Mouse (Mus musculus) bone marrow, adult 2 months (tissue): ENCODE measurements around the gene Psap. TPM values are rescaled to one million over a fixed set of nuclear protein-coding genes. Genes with fewer than 3 reads are reported as not detected.

Experiments
- H3K27ac ChIP-seq: fragments of 200-500 bp; 2 replicates; pipeline ENCODE4 v1.5.1; 2012; ENCODE audit warnings: low read depth, mild to moderate bottlenecking, control low read depth, inconsistent platforms, low read length; ENCODE audit not compliant: control insufficient read depth, poor library complexity, insufficient read depth
- H3K4me1 ChIP-seq: fragments of 200-500 bp; 2 replicates; pipeline ENCODE4 v1.6.1; 2011; ENCODE audit warnings: low read length; ENCODE audit not compliant: control insufficient read depth, insufficient read depth
- H3K4me3 ChIP-seq: fragments of 200-500 bp; replicated peaks from 2 replicates; pipeline ENCODE3; 2011; ENCODE audit warnings: mild to moderate bottlenecking, low read depth, low read length, control low read depth; ENCODE audit not compliant: control insufficient read depth
- CTCF ChIP-seq: fragments of 200-500 bp; IDR thresholded peaks from 2 replicates; pipeline ENCODE4 v1.5.1; 2011; ENCODE audit warnings: low read length, control low read depth; ENCODE audit not compliant: control insufficient read depth, insufficient read depth
- POLR2A ChIP-seq: fragments of 200-500 bp; IDR thresholded peaks from 2 replicates; pipeline ENCODE4 v1.6.1; 2011; ENCODE audit warnings: low read depth, mild to moderate bottlenecking, control low read depth, low read length, borderline replicate concordance; ENCODE audit not compliant: control insufficient read depth
- WGBS: fragments of 180-500 bp; shearing (Covaris S2); methylation state at CpG from one replicate; pipeline ENCODE4 v1.1.7; 2018; 5-methylcytosine and 5-hydroxymethylcytosine counted together
- polyA plus RNA-seq: library from polyadenylated mRNA; stranded (reverse); fragments of >200 nt; gene quantifications from 2 replicates; pipeline ENCODE4 v1.2.4, GENCODE M21; 2011; ENCODE audit warnings: low replicate concordance; ENCODE audit not compliant: missing spikeins, insufficient read depth, insufficient read length

The Psap gene
- polyA plus RNA-seq, 1 experiment: 453 TPM

DNA sequence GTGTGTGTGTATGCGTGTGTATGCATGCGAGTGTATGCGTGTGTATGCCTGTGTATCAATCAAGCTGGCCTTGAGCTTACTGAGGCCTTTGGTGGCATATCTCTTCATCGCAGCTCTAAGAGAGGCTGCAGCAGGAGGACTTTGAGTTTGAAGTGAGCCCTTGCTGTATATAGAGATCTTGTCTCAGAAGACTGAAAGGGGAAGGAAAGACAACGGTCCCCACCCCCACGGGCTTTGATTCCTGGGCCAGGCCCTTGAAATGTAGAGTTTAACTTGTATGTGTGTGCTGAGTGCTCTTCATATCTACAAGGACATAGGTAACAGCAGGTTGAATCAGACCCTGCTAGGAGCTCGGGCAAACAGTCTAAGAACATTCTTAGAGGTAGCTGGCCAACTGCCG lies 11.8 kb downstream of the Psap start:
- H3K4me1 ChIP-seq: peaks cover 22% of the 10 kb centered on the region
- no peak overlapping the region for H3K27ac ChIP-seq
- no peak overlapping the region for H3K4me3 ChIP-seq
- 20% methylated on average over 8 of the region's 8 CpGs for WGBS
- TF ChIP-seq POLR2A (no peak), CTCF (no peak)

DNA sequence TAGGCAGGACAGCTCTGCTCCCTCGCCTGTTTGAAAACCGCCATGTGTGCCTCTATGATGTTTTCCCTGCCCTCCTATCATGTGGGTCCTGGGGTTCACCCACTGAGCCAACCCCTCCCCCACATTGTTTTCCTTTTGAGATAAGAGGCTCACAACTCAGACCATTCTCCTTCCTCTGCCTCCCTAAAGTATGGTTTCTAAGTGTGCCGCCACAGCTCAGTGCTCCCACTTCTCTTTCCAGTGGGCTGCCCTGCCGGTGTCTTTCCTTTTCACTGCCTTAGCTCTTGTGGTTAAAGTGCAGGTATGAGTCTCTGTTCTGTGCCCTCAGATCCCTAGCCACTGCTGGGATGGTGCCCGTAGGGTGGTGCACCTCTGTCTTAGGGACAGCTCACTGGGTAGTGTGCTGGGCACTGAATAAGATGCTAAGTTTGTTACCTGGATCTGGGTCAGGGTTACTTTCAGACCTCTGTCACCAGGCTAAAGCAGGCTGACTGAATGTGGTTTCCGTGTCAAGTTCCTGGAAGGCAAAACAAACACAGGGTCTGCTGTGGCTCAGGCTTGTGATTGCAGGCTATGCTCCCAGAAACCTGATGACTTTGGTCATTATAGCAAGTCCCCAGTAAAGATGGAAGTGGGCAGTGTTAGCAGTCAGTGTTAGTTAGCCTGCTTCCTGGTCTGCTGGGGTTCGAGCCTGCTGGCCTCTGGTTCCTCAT lies 12.8 kb downstream of the Psap start:
- TF ChIP-seq POLR2A: no peak
- Histone ChIP-seq H3K4me1 (peaks cover 21% of the 10 kb centered on the region), H3K27ac (0 out of 2 replicates have a peak overlapping the region, but pooled peaks have one; percentile 1), H3K4me3 (no peak overlapping the region)
- WGBS: 17% methylated on average over 7 of the region's 7 CpGs

- Histone ChIP-seq H3K4me1 (peaks cover 19% of the 10 kb centered on the region), H3K27ac (0 out of 2 replicates have a peak overlapping the region, but pooled peaks have one; percentile 1), H3K4me3 (no peak overlapping the region)
- TF ChIP-seq CTCF (no peak), POLR2A (no peak)
- WGBS: 84% methylated on average over 8 of the region's 8 CpGs
Observed at GRCm38 (mm10) chr10:60290739-60291110, 13.3 kb downstream of the Psap start.

GRCm38 (mm10) chr10:60292209-60292608 lies 14.8 kb downstream of the Psap start:
- Histone ChIP-seq H3K4me3 (no peak overlapping the region), H3K4me1 (peaks cover 15% of the 10 kb centered on the region), H3K27ac (no peak overlapping the region)
- 35% methylated on average over 8 of the region's 8 CpGs for WGBS
- TF ChIP-seq POLR2A (no peak), CTCF (no peak)

GRCm38 (mm10) chr10:60294621-60295020 lies 17.2 kb downstream of the Psap start:
- peaks cover 6% of the 10 kb centered on the region; the same call in 1 of the 2 replicates for H3K4me1 ChIP-seq
- no peak overlapping the region for H3K4me3 ChIP-seq
- TF ChIP-seq CTCF: no peak
- TF ChIP-seq POLR2A: no peak
- 88% methylated on average over 7 of the region's 7 CpGs for WGBS
- H3K27ac ChIP-seq: no peak overlapping the region

GRCm38 (mm10) chr10:60295356-60295755 lies 17.9 kb downstream of the Psap start:
- 69% methylated on average over 3 of the region's 3 CpGs for WGBS

GRCm38 (mm10) chr10:60296027-60296426 lies 18.6 kb downstream of the Psap start:
- Histone ChIP-seq H3K27ac (no peak overlapping the region), H3K4me3 (no peak overlapping the region), H3K4me1 (peaks cover 2% of the 10 kb centered on the region; the same call in 1 of the 2 replicates)
- TF ChIP-seq CTCF: no peak
- TF ChIP-seq POLR2A: no peak
- WGBS: 77% methylated on average over 9 of the region's 9 CpGs

More at GRCm38 (mm10) chr10:60295356-60295755, 17.9 kb downstream of the Psap start:
- Histone ChIP-seq H3K4me1 (peaks cover 6% of the 10 kb centered on the region; the same call in 1 of the 2 replicates), H3K27ac (no peak overlapping the region), H3K4me3 (no peak overlapping the region)
- no peak for TF ChIP-seq POLR2A
- no peak for TF ChIP-seq CTCF

DNA sequence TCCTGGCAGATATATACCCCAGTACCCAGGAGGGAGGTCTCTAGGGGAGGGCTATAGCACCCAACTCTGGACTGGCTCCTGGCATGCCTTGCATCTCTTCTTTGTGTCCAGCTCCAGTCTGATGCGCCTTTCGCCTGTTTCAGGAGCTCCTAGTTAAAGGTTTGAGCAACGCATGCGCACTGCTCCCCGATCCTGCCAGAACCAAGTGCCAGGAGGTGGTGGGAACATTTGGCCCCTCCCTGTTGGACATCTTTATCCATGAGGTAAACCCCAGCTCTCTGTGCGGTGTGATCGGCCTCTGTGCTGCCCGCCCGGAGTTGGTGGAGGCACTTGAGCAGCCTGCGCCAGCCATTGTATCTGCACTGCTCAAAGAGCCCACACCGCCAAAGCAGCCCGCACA lies 22.2 kb downstream of the Psap start:
- no peak overlapping the region for H3K27ac ChIP-seq
- 96% methylated on average over 12 of the region's 12 CpGs for WGBS
- TF ChIP-seq POLR2A: no peak
- no peak for TF ChIP-seq CTCF

More for the DNA sequence above, 22.2 kb downstream of the Psap start:
- Histone ChIP-seq H3K4me3 (no peak overlapping the region), H3K4me1 (no peaks in the 10 kb centered on the region; the same call in 1 of the 2 replicates)
